Mouse (Mus musculus) monocyte, adult 5-6 weeks (primary cell): ENCODE results near the gene Ubash3b. TPM values are rescaled to one million over a fixed set of nuclear protein-coding genes. Genes with fewer than 3 reads are reported as not detected.

ENCODE experiments used
- ATAC-seq: fragments of 153-309, 156-312 bp; replicated peaks from 2 replicates; pipeline ENCODE4 v1.8.0; 2017; ENCODE audit warnings: mild to moderate bottlenecking; ENCODE audit not compliant: low TSS enrichment, insufficient number of reproducible peaks, severe bottlenecking, poor library complexity, low FRiP score
- total RNA-seq: library from RNA; stranded (forward); fragments of 200-1000, 200-491, 200-594 nt; gene quantifications from 3 replicates; pipeline ENCODE4 v1.2.3, GENCODE M21; 2017

Ubash3b gene
- total RNA-seq, 1 experiment from 2014 or later = 21.3 TPM

GRCm38 (mm10) chr9:41041404-41041803 is 120.1 kb downstream of the Ubash3b start:
- no peak for ATAC-seq

- no peak for ATAC-seq
These were observed 123.3 kb downstream of the Ubash3b start for GRCm38 (mm10) chr9:41038150-41038664.

GRCm38 (mm10) chr9:41031590-41032489 is 129.7 kb downstream of the Ubash3b start:
- ATAC-seq = no peak

- ATAC-seq = no peak
These were observed 131.7 kb downstream of the Ubash3b start for GRCm38 (mm10) chr9:41029827-41030226.

- ATAC-seq = no peak
These were observed 133.0 kb downstream of the Ubash3b start for GRCm38 (mm10) chr9:41028470-41028869.

GRCm38 (mm10) chr9:41021690-41022089 is 139.8 kb downstream of the Ubash3b start:
- ATAC-seq = no peak

- no peak for ATAC-seq
These were observed 141.0 kb downstream of the Ubash3b start for GRCm38 (mm10) chr9:41020486-41020885.

- ATAC-seq = no peak
These were observed 147.0 kb downstream of the Ubash3b start for GRCm38 (mm10) chr9:41014512-41014911.

GRCm38 (mm10) chr9:41012456-41012855 is 149.0 kb downstream of the Ubash3b start:
- ATAC-seq = no peak

- no peak for ATAC-seq
These were observed 149.7 kb downstream of the Ubash3b start for GRCm38 (mm10) chr9:41011512-41012436.

- ATAC-seq = no peak
These were observed 153.7 kb downstream of the Ubash3b start for GRCm38 (mm10) chr9:41007785-41008184.

GRCm38 (mm10) chr9:41004415-41004814 is 157.1 kb downstream of the Ubash3b start, which contains the start of gene Crtam:
Gene Crtam, minus strand, starts transcription at chr9:41004628.
- ATAC-seq = no peak

GRCm38 (mm10) chr9:40997116-40997779 is 164.2 kb downstream of the Ubash3b start:
- ATAC-seq = no peak

- ATAC-seq = no peak
These were observed 167.4 kb downstream of the Ubash3b start for GRCm38 (mm10) chr9:40994075-40994474.

GRCm38 (mm10) chr9:40991511-40991910 is 170.0 kb downstream of the Ubash3b start:
- ATAC-seq = no peak

GRCm38 (mm10) chr9:40989940-40990588 is 171.4 kb downstream of the Ubash3b start:
- ATAC-seq = no peak

- no peak for ATAC-seq
These were observed 177.2 kb downstream of the Ubash3b start for GRCm38 (mm10) chr9:40984313-40984712.

GRCm38 (mm10) chr9:40983758-40984157 is 177.7 kb downstream of the Ubash3b start:
- ATAC-seq = no peak
